Mouse (Mus musculus): Measurements from ENCODE around the gene Jmjd8. TPM values are rescaled to one million over a fixed set of nuclear protein-coding genes. Genes with fewer than 3 reads are reported as not detected.
A peak's percentile ranks its signal among the peaks of the same experiment; 100 is the strongest.

The Jmjd8 gene
- polyA plus RNA-seq, 1 experiment from 2014 or later = 56.9 TPM

DNA sequence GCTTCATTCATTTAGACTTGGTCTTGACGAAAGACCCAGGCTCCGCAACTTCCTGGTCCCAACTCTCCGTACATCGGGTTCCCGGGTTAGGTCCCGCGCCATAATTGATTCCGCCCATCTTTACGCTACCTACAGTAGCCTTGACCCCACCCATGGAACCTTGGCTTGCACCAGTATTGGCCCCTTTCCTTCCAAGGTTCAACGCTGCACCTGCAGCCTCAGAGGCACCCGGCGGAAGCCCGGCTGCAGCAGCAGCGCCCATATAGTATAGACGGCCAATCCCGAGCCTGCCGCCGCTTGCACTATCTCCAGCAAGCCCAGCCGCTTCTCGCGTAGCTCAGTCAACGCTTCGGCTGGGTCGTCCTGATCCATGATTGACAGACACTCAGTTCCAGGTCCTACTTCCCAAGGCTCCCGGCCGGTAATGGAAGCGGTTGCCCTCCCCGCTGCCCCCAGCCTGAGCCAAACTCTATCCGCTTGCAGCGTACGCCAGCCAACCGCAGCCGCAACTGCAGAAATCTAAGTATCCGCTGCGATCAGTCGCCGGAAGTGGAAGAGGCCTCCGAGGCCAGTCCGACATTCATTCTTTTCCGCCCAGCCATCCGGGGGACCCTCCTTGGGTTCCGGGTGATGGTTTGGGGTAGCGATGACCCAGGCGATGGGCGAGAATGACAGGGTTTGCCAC, 36.7 kb upstream of the Jmjd8 start:
- H3K36me3 ChIP-seq (ENCODE audit: control insufficient read depth, insufficient read depth, low read length) = peaks cover 24% of the 10 kb centered on the region
- H3K27me3 ChIP-seq (replicated peaks; ENCODE audit: control insufficient read depth, insufficient read depth, low read length) = no peaks in the 10 kb centered on the region
- no peaks in the 10 kb centered on the region for H3K9me3 ChIP-seq (replicated peaks; ENCODE audit: control insufficient read depth, low read length)
- DNase-seq (ENCODE audit: low spot score) (peak; percentile 86), ATAC-seq (peak; percentile 65)
- peaks cover 38% of the 10 kb centered on the region for H3K4me1 ChIP-seq (ENCODE audit: control insufficient read depth, insufficient read depth, low read length)
- H3K4me3 ChIP-seq (ENCODE audit: low read depth, low read length) = peak overlapping the region; percentile 65
- peak overlapping the region; percentile 93 for H3K27ac ChIP-seq (ENCODE audit: low read depth, low read length)
- peak overlapping the region; percentile 72 for H3K9ac ChIP-seq (ENCODE audit: low read length)
- peak overlapping the region; percentile 95 for H3K4me2 ChIP-seq (ENCODE audit: low read length)
- under 1% methylated on average over 45 of the region's 45 CpGs for WGBS

DNA sequence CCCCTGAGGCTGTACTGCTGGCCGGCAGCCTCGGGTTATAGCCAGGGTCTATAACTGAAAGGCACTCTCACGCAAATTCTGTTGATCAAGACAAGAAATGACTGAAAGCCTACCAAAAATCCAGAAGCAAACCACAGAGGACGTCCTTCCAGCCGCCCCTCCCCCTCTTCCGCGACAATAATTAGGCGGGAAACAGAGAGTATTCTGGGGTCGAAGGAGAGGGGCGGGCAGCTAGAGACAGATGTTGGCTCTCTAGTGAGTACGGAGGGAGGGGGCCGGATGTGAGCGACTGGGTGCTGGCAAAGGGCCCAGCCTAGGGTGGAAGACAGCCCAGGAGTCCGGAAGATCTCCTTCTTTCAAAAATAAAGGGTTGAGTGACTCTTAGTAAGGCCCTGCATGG, 36.1 kb upstream of the Jmjd8 start, which contains the start of gene Fam173a:
Fam173a (minus strand) TSS at position 287 of the 400 bp plus-strand sequence.
- 0% methylated on average over 14 of the region's 14 CpGs for WGBS
- H3K4me1 ChIP-seq (ENCODE audit: control insufficient read depth, insufficient read depth, low read length) = peaks cover 41% of the 10 kb centered on the region

DNA sequence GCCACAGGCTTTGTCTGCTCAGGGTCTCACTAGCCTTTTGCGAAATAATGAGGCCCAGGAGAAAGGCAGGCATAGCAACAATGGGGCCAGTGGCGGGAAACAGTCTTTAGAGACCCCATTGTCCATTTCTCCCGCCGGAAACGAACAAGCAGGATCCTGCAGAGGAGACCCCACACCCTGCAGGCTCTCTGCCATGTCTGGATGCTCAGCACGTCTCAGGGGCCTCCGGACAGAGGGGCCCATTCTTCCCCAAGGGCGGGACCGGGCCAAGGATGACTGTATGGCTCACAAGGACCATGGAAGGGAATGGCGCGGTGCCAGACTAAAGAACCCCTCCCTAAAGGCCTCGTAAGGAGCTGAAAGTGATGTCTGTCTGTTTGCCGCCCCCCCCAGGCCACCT, 34.5 kb upstream of the Jmjd8 start:
- Histone ChIP-seq H3K4me1 (ENCODE audit: control insufficient read depth, insufficient read depth, low read length) (peaks cover 41% of the 10 kb centered on the region), H3K9me3 (replicated peaks; ENCODE audit: control insufficient read depth, low read length) (no peaks in the 10 kb centered on the region), H3K36me3 (ENCODE audit: control insufficient read depth, insufficient read depth, low read length) (peaks cover 7% of the 10 kb centered on the region; the same call in 1 of the 2 replicates), H3K4me2 (ENCODE audit: low read length) (peak overlapping the region; percentile 73), H3K9ac (ENCODE audit: low read length) (peak overlapping the region; percentile 25; the same call in 1 of the 2 replicates), H3K27me3 (replicated peaks; ENCODE audit: control insufficient read depth, insufficient read depth, low read length) (no peaks in the 10 kb centered on the region), H3K27ac (ENCODE audit: low read depth, low read length) (peak overlapping the region; percentile 60), H3K4me3 (ENCODE audit: low read depth, low read length) (no peak overlapping the region)
- 4% methylated on average over 13 of the region's 13 CpGs for WGBS
- no peak for ATAC-seq
- DNase-seq (ENCODE audit: low spot score) = peak; percentile 46

More for the DNA sequence above, 36.1 kb upstream of the Jmjd8 start, which contains the start of gene Fam173a:
- no peaks in the 10 kb centered on the region for H3K27me3 ChIP-seq (replicated peaks; ENCODE audit: control insufficient read depth, insufficient read depth, low read length)
- peak within 1 kb of the TSS; percentile 93 for H3K27ac ChIP-seq (ENCODE audit: low read depth, low read length)
- H3K9ac ChIP-seq (ENCODE audit: low read length) = peak within 1 kb of the TSS; percentile 72
- ATAC-seq (peak; percentile 63), DNase-seq (ENCODE audit: low spot score) (peak; percentile 85)
- H3K4me3 ChIP-seq (ENCODE audit: low read depth, low read length) = peak within 1 kb of the TSS; percentile 65
- H3K4me2 ChIP-seq (ENCODE audit: low read length) = peak within 1 kb of the TSS; percentile 95
- peaks cover 19% of the 10 kb centered on the region for H3K36me3 ChIP-seq (ENCODE audit: control insufficient read depth, insufficient read depth, low read length)
- no peaks in the 10 kb centered on the region for H3K9me3 ChIP-seq (replicated peaks; ENCODE audit: control insufficient read depth, low read length)

DNA sequence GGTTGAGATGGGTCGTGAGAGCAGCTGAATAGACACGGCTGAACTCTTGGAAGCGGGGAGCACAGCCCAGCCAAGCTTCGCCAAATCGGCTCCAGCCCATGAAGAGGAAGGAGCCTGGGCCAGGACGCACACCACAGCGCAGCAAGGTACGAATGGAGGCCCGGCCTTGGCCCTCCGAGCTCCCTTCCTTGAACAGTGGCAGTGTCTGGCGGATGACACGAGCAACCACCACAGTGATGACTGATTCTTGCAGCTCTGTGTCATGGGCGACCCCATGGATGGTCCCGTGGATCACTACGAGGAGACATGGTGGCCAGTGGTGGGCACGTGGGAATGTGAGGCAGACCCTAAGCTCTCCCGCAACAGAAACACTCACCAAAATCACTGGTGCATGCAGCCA, 33.7 kb upstream of the Jmjd8 start:
- Histone ChIP-seq H3K36me3 (ENCODE audit: control insufficient read depth, insufficient read depth, low read length) (no peaks in the 10 kb centered on the region), H3K9ac (ENCODE audit: low read length) (peak overlapping the region; percentile 63), H3K27me3 (replicated peaks; ENCODE audit: control insufficient read depth, insufficient read depth, low read length) (no peaks in the 10 kb centered on the region), H3K4me2 (ENCODE audit: low read length) (peak overlapping the region; percentile 73), H3K4me3 (ENCODE audit: low read depth, low read length) (peak overlapping the region; percentile 60), H3K27ac (ENCODE audit: low read depth, low read length) (peak overlapping the region; percentile 60; the same call in 1 of the 2 replicates), H3K9me3 (replicated peaks; ENCODE audit: control insufficient read depth, low read length) (no peaks in the 10 kb centered on the region), H3K4me1 (ENCODE audit: control insufficient read depth, insufficient read depth, low read length) (peaks cover 41% of the 10 kb centered on the region)
- 50% methylated on average over 17 of the region's 17 CpGs for WGBS
- no peak for DNase-seq (ENCODE audit: low spot score)
- ATAC-seq = no peak

DNA sequence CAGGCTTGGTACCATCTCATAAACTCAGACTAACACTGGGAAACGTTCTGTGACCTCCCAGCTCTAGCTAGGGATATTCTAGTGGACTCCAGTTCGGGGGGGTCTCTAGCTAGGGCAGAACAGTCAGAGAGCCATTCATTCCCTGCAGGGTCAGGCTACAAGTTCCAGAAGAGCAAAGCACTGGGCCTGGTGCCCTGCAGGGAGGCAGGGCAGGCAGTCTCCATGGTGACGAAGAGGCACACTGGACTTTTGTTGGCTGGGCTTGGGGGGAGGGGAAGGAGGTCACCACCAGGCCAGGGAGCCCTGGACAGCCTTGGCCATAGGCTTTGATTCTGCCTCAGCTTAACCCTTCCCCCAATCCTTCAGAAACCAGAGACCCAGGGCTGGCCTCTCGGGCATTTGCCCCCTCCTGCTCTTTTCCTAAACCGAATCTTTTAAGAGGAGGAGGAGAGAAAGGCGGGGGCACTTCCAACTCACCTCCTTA, 33.0 kb upstream of the Jmjd8 start, which contains the start of gene AC134908.4:
AC134908.4 (minus strand) TSS at position 51 of the 484 bp plus-strand sequence.
- 4% methylated on average over 6 of the region's 6 CpGs for WGBS
- ATAC-seq (no peak), DNase-seq (ENCODE audit: low spot score) (no peak)
- Histone ChIP-seq H3K36me3 (ENCODE audit: control insufficient read depth, insufficient read depth, low read length) (no peaks in the 10 kb centered on the region), H3K27ac (ENCODE audit: low read depth, low read length) (peak within 1 kb of the TSS; percentile 60), H3K9me3 (replicated peaks; ENCODE audit: control insufficient read depth, low read length) (no peaks in the 10 kb centered on the region), H3K4me3 (ENCODE audit: low read depth, low read length) (peak within 1 kb of the TSS; percentile 60), H3K9ac (ENCODE audit: low read length) (peak within 1 kb of the TSS; percentile 63), H3K27me3 (replicated peaks; ENCODE audit: control insufficient read depth, insufficient read depth, low read length) (no peaks in the 10 kb centered on the region), H3K4me1 (ENCODE audit: control insufficient read depth, insufficient read depth, low read length) (peaks cover 41% of the 10 kb centered on the region), H3K4me2 (ENCODE audit: low read length) (peak within 1 kb of the TSS; percentile 73)

DNA sequence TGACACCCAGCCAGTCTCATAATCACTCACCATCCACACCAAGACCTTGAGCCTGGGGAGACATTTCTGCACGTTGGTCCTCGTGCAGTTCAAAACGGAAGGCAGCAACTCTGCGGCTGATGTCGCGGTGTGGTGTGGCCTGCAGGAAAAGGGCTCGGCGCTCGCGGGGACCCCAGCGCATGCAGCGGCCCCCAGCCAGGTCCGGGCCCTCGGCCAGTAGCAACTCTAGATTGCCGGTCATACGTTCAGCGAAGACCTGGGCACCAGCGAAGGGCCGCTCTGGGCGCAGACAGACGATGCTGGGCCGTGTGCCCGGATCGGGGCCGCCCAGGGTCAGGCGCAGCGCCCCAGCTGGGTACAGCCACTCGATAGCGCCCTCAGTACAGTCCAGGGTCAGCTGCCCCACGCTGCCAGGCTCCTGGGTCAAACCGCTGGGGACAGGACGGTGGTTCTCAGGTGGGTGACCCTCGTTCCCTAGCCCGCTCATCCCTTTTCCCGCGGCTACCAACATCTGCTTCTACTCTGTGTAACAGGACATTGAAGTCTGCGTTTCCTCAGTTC, 32.4 kb upstream of the Jmjd8 start:
- ATAC-seq (0 out of 2 replicates have a peak, but pooled peaks have one; percentile 0), DNase-seq (ENCODE audit: low spot score) (no peak)
- Histone ChIP-seq H3K36me3 (ENCODE audit: control insufficient read depth, insufficient read depth, low read length) (no peaks in the 10 kb centered on the region), H3K4me3 (ENCODE audit: low read depth, low read length) (peak overlapping the region; percentile 60), H3K9ac (ENCODE audit: low read length) (peak overlapping the region; percentile 63), H3K4me2 (ENCODE audit: low read length) (peak overlapping the region; percentile 73), H3K9me3 (replicated peaks; ENCODE audit: control insufficient read depth, low read length) (no peaks in the 10 kb centered on the region), H3K27me3 (replicated peaks; ENCODE audit: control insufficient read depth, insufficient read depth, low read length) (no peaks in the 10 kb centered on the region), H3K4me1 (ENCODE audit: control insufficient read depth, insufficient read depth, low read length) (peaks cover 39% of the 10 kb centered on the region), H3K27ac (ENCODE audit: low read depth, low read length) (peak overlapping the region; percentile 60)
- WGBS = under 1% methylated on average over 37 of the region's 37 CpGs

DNA sequence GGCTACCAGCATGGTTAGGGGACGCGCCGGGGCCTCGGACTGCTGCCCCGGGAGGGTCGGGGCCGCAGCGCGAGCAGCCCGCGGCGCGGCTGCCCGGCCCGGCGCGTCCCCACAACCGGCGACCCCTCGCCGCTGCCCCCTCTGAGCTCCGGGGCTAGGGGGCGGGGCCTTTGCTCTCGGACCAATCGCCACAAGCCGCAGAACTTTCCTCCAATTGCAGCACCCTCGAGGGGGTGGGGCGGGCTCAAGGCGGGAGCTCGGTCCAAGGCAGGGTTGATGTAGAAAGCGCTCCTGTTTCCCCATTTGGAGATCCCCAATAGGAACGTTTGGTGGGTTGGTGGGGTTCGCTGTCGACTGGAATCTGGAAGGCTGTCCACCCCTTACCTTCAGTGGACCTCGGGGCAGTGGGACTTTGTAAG, 31.7 kb upstream of the Jmjd8 start, which contains the start of gene Metrn:
Metrn (minus strand) TSS at position 186 of the 419 bp plus-strand sequence.
- H3K27me3 ChIP-seq (replicated peaks; ENCODE audit: control insufficient read depth, insufficient read depth, low read length) = no peaks in the 10 kb centered on the region
- under 1% methylated on average over 32 of the region's 35 CpGs for WGBS
- peaks cover 36% of the 10 kb centered on the region for H3K4me1 ChIP-seq (ENCODE audit: control insufficient read depth, insufficient read depth, low read length)
- H3K9me3 ChIP-seq (replicated peaks; ENCODE audit: control insufficient read depth, low read length) = no peaks in the 10 kb centered on the region
- H3K36me3 ChIP-seq (ENCODE audit: control insufficient read depth, insufficient read depth, low read length) = no peaks in the 10 kb centered on the region
- H3K4me2 ChIP-seq (ENCODE audit: low read length) = peak within 1 kb of the TSS; percentile 73
- H3K9ac ChIP-seq (ENCODE audit: low read length) = peak within 1 kb of the TSS; percentile 63
- peak within 1 kb of the TSS; percentile 60 for H3K4me3 ChIP-seq (ENCODE audit: low read depth, low read length)
- ATAC-seq (peak; percentile 77), DNase-seq (ENCODE audit: low spot score) (peak; percentile 89)
- H3K27ac ChIP-seq (ENCODE audit: low read depth, low read length) = peak within 1 kb of the TSS; percentile 60

DNA sequence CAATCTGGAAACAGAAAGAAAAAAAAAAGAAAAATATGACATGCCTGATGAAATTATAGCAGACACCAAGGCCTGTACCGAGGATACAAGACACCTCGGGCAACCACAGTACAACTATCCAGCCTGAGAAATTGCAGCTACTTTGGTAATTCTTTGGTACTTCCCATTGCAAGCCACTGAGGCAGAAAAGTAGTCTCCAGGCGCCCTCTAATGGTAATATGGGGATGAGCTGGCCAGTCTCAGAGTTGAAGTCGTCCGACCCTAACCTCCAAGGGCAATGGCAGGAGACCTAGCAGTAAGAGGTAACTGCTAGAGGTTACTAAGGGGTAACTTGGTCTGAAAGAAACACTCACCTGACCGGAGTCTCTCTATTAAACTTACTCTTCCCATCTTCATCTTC, 27.6 kb upstream of the Jmjd8 start:
- peak; percentile 16; the same call in 1 of the 2 replicates for ATAC-seq
- H3K27ac ChIP-seq (ENCODE audit: low read depth, low read length) = no peak overlapping the region
- H3K9me3 ChIP-seq (replicated peaks; ENCODE audit: control insufficient read depth, low read length) = no peaks in the 10 kb centered on the region
- DNase-seq (ENCODE audit: low spot score) = peak; percentile 86
- no peak overlapping the region for H3K4me3 ChIP-seq (ENCODE audit: low read depth, low read length)
- 0 out of 2 replicates have a peak, but pooled peaks cover 3% of the 10 kb centered on the region for H3K27me3 ChIP-seq (replicated peaks; ENCODE audit: control insufficient read depth, insufficient read depth, low read length)
- no peaks in the 10 kb centered on the region for H3K36me3 ChIP-seq (ENCODE audit: control insufficient read depth, insufficient read depth, low read length)
- no peak overlapping the region for H3K9ac ChIP-seq (ENCODE audit: low read length)
- 5% methylated on average over 6 of the region's 6 CpGs for WGBS
- no peak overlapping the region for H3K4me2 ChIP-seq (ENCODE audit: low read length)
- peaks cover 28% of the 10 kb centered on the region for H3K4me1 ChIP-seq (ENCODE audit: control insufficient read depth, insufficient read depth, low read length)

Data from forebrain, embryonic 14.5 days (tissue).